Mouse (Mus musculus) liver (tissue): ENCODE measurements at regions not wholly inside any gene's neighbourhood (a gene's known extent, or its start where the extent isn't known, plus 50 kb on each side); places are given as distances from the start of the nearest gene placed in this dataset.

Experiments used
- DNase-seq: peaks from one replicate; pipeline ENCODE4 v3.0.0-alpha.2; 2020; ENCODE audit warnings: mixed read lengths

- DNase-seq = no peak
These were observed 54.2 kb upstream of the Plppr5 start for GRCm38 (mm10) chr3:117520461-117520860.

- DNase-seq = no peak
These were observed 66.5 kb upstream of the Plppr5 start for GRCm38 (mm10) chr3:117508090-117508489.

DNA sequence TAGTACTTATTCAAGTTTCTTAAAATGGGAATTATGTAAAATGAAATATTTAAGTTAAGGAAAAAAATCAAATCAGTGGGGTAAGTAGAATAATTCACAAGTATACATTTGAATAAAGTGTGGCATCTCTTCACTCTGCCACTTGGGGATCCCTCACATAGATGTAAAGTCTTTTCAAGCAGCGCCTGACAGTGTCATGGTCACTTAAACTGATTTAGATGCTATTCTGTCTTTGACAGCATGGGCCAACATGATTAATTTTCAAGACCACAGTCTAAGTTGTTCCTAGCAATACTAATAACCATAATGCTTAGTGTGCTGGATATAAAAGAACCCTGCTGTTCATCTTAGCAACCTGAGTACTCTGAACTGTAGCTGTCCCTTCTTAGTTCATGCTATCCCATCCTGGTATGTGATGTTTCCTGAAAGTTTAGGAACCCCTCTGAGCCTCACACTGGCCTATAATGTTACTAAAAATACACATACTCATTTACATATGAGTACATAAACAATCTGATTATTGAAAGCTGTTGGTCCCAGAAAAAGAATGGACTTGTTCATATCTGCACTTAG is 68.4 kb upstream of the Plppr5 start:
- no peak for DNase-seq

- DNase-seq = no peak
These were observed 73.5 kb upstream of the Plppr5 start for GRCm38 (mm10) chr3:117501107-117501506.

- no peak for DNase-seq
These were observed 76.3 kb upstream of the Plppr5 start for GRCm38 (mm10) chr3:117498138-117498897.

- peak; percentile 65 for DNase-seq
These were observed 80.5 kb upstream of the Plppr5 start for GRCm38 (mm10) chr3:117494118-117494517.

DNA sequence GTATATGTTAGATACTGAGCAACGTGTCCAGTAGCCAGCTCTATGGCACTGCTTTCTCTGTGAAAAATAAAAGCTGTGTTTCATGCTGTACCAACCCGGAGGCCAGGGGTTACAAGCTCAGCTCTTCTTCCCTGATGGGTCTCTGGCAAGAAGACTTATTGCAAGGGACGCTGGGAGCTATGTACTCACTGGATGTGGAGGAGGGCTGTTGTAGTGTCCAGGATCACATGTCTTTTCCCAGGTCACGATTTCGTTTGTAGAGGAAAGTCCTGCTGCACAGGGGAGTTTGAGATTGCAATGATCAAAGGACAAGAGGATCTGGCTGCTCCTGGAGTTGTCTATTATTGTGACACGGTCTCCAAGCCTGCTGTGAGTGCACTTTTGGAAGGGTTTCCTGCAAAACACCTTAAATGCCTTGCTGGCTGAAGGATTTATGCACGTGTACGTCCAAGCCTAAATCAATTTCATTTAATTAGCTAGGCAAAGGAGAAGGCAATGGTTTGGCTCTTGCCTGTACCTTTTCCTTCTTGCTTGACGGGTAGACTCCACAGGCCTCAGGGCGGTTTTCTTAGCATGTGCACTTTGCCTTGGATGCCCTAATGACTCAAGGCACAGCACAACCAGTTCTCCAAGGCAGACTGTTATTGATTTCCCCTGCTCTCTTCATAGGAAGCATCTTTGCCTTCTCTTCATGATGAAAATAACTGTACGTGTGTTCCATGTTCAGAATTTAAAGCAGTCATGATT is 87.2 kb upstream of the Plppr5 start:
- no peak for DNase-seq

DNA sequence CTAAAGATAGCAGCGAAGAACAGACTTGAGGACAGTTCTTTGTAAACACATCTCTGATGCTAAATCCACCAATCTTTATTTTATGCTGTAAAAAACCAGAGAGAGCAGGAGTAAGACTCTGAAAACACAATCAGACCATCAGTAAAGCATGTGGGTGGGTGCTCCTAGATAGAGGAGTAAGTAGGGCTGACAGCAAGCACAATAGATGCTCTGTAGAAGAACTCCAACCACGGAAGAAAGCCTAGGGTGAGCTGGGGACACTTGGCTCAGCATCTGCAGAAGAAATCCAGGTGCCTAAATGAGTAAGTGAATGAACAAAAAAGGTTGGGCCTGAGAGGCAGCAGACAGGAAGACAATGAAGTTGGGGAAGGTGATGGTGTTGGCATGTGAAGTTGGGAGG is 88.3 kb upstream of the Plppr5 start:
- DNase-seq = no peak

- no peak for DNase-seq
These were observed 94.5 kb upstream of the Plppr5 start for GRCm38 (mm10) chr3:117480131-117480530.

DNA sequence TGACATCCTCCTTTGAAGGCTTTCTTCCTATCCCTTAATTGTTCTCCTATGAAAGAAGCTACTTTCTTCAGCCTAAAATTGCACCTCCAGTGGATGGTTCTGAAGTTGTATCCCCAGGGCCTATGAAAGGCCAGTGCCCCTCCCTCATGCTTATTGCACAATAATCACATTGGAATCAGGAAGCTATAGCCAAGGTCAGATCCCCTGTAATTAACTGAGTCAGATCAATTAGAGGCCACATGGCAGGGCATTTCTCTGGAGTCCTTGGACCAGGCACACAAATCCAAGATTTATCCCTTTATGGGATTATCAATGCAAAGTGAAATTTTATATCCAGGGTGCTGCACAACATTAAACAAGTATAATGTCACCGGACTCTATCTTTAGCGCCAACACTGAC is 98.8 kb upstream of the Plppr4 start:
- DNase-seq = no peak

DNA sequence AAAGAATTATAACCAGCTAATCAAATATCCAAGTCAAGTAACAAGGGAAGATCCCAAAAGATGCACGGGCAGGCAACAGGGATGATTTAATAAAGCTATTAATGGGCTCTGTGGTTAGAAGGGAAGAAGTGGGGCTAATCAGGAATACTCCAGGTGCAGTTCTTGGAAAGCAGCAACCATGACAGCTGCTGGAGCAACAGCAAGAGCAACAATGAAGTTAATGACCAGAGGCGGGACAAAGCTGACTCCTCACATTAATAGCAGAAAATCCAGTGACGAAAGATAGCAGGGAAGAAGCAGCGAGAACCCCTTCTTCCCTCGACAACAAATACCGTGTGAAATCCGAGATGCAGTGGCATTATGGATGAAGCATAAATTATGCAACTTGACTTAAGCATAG is 89.9 kb upstream of the Plppr4 start:
- DNase-seq = no peak

DNA sequence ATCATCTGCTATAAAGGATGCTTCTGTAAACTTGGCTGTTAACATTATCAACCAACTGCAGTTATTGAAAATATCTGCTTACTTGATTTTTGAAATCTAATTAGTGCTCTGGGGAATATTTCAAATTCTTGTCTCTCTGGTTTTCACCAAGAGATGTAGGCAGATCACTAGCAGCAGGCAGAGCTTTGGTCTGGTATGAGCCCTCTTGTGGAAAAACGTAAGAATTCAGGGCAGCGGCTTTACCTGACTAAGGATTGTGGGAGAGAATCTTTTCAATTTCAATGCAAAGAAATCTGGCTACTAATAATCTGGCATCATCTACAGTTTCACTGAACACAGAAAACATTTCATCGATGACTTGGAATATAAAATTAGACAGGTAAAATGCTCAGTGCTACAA is 81.2 kb upstream of the Plppr4 start:
- DNase-seq = no peak

DNA sequence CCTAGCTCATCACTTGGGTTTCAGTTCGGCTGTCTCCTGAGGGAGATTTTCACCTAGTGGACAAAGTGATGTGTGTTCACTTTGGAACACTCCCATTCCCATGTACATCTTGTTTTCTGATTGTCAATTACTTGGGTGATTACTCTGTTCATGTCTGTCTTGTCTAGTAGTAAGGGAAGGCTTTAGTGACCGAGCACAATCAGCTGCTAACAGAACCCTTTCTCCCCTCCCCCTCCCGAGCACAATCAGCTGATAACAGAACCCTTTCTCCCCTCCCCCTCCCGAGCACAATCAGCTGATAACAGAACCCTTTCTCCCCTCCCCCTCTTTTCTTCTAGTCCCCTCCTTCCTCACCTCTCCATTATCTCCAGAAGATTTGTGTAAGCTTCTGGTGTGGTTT is 79.6 kb upstream of the Plppr4 start:
- peak; percentile 17 for DNase-seq

GRCm38 (mm10) chr3:117438473-117439114 is 77.9 kb upstream of the Plppr4 start:
- DNase-seq = peak; percentile 70

GRCm38 (mm10) chr3:117424526-117424925 is 63.9 kb upstream of the Plppr4 start:
- DNase-seq = no peak

GRCm38 (mm10) chr3:117412896-117413747 is 52.4 kb upstream of the Plppr4 start:
- DNase-seq = no peak
